Mouse (Mus musculus) forebrain, embryonic 14.5 days (tissue): ENCODE data around the gene F830045P16Rik. TPM values are rescaled to one million over a fixed set of nuclear protein-coding genes. Genes with fewer than 3 reads are reported as not detected.

Source experiments
- ATAC-seq: fragments of 200-750 bp; cut with Nextera tagmentation; 2 replicates; pipeline ENCODE4 v1.8.0; 2017; ENCODE audit warnings: mild to moderate bottlenecking, moderate library complexity
- DNase-seq: peaks from one replicate; pipeline ENCODE4 v3.0.0-alpha.2; 2015; ENCODE audit warnings: low spot score
- H3K27ac ChIP-seq: fragments of 300-500 bp; sonication (generic); 2 replicates; pipeline ENCODE4 v1.5.1; 2014; ENCODE audit warnings: low read depth, mild to moderate bottlenecking, control low read depth, low read length, moderate library complexity
- H3K27me3 ChIP-seq: fragments of 300-500 bp; sonication (generic); replicated peaks from 2 replicates; pipeline ENCODE4 v1.6.1; 2014; ENCODE audit warnings: low read length, control low read depth, mixed read lengths; ENCODE audit not compliant: control insufficient read depth, insufficient read depth
- H3K36me3 ChIP-seq: fragments of 300-500 bp; sonication (generic); 2 replicates; pipeline ENCODE4 v1.6.1; 2014; ENCODE audit warnings: low read length, control low read depth; ENCODE audit not compliant: control insufficient read depth, insufficient read depth
- H3K4me1 ChIP-seq: fragments of 300-500 bp; sonication (generic); 2 replicates; pipeline ENCODE4 v1.6.1; 2014; ENCODE audit warnings: antibody characterized with exemption, low read length, control low read depth; ENCODE audit not compliant: control insufficient read depth, insufficient read depth
- H3K4me2 ChIP-seq: fragments of 300-500 bp; sonication (generic); 2 replicates; pipeline ENCODE4 v1.6.1; 2014; ENCODE audit warnings: mild to moderate bottlenecking, control low read depth, low read length
- H3K4me3 ChIP-seq: fragments of 300-500 bp; sonication (generic); 2 replicates; pipeline ENCODE4 v1.5.1; 2014; ENCODE audit warnings: low read depth, low read length, control low read depth
- H3K9ac ChIP-seq: fragments of 300-500 bp; sonication (generic); 2 replicates; pipeline ENCODE4 v1.6.1; 2014; ENCODE audit warnings: mild to moderate bottlenecking, low read length, control low read depth, moderate library complexity
- H3K9me3 ChIP-seq: fragments of 300-500 bp; sonication (generic); replicated peaks from 2 replicates; pipeline ENCODE4 v1.6.1; 2016; ENCODE audit warnings: low read length, control low read depth, mixed read lengths; ENCODE audit not compliant: control insufficient read depth
- WGBS: fragments of 180-500 bp; shearing (Covaris S2); extraction: QIAGEN DNeasy Blood & Tissue Kit; methylation state at CpG from one replicate; pipeline ENCODE4 v1.1.7; 2014; 5-methylcytosine and 5-hydroxymethylcytosine counted together
- polyA plus RNA-seq: library from polyadenylated mRNA; unstranded; fragments of >200 nt; fragmentation: Nextera tagmentation; extraction: Ambion mirVana; gene quantifications from 2 replicates; pipeline ENCODE4 v1.2.1, GENCODE M21; 2014

Gene F830045P16Rik
- not detected in 2 replicates for polyA plus RNA-seq

- WGBS, result 59% methylated on average over 2 of the region's 2 CpGs
Measured at GRCm38 (mm10) chr2:129536377-129536776, at the start of gene F830045P16Rik. TSS of gene F830045P16Rik (minus strand) at chr2:129536602.

GRCm38 (mm10) chr2:129585904-129586514 is 49.6 kb upstream of the F830045P16Rik start:
- H3K27me3 ChIP-seq, result no peaks in the 10 kb centered on the region
- H3K9ac ChIP-seq, result no peak overlapping the region
- 80% methylated on average over 11 of the region's 11 CpGs for WGBS
- no peaks in the 10 kb centered on the region for H3K9me3 ChIP-seq
- 0 out of 2 replicates have a peak overlapping the region, but pooled peaks have one; percentile 16 for H3K27ac ChIP-seq
- H3K36me3 ChIP-seq, result no peaks in the 10 kb centered on the region
- H3K4me3 ChIP-seq, result no peak overlapping the region
- ATAC-seq, result no peak
- DNase-seq, result no peak
- H3K4me1 ChIP-seq, result peaks cover 4% of the 10 kb centered on the region
- H3K4me2 ChIP-seq, result no peak overlapping the region

More at GRCm38 (mm10) chr2:129536377-129536776, at the start of gene F830045P16Rik:
- DNase-seq (no peak), ATAC-seq (no peak)
- Histone ChIP-seq H3K9ac (0 out of 2 replicates have a peak within 1 kb of the TSS, but pooled peaks have one; percentile 2), H3K4me1 (peaks cover 3% of the 10 kb centered on the region; the same call in 1 of the 2 replicates), H3K27me3 (no peaks in the 10 kb centered on the region), H3K36me3 (no peaks in the 10 kb centered on the region), H3K4me2 (no peak within 1 kb of the TSS), H3K27ac (no peak within 1 kb of the TSS), H3K4me3 (no peak within 1 kb of the TSS), H3K9me3 (no peaks in the 10 kb centered on the region)

- peak; percentile 54 for DNase-seq
- H3K27ac ChIP-seq, result peak overlapping the region; percentile 22; the same call in 1 of the 2 replicates
- H3K4me3 ChIP-seq, result no peak overlapping the region
- H3K4me2 ChIP-seq, result no peak overlapping the region
- H3K27me3 ChIP-seq, result no peaks in the 10 kb centered on the region
- no peaks in the 10 kb centered on the region for H3K9me3 ChIP-seq
- WGBS, result 4% methylated on average over 1 of the region's 1 CpGs
- peaks cover 4% of the 10 kb centered on the region for H3K4me1 ChIP-seq
- ATAC-seq, result peak; percentile 35; the same call in 1 of the 2 replicates
- H3K36me3 ChIP-seq, result no peaks in the 10 kb centered on the region
- no peak overlapping the region for H3K9ac ChIP-seq
Measured at GRCm38 (mm10) chr2:129584905-129585304, 48.5 kb upstream of the F830045P16Rik start.

- H3K27me3 ChIP-seq, result no peaks in the 10 kb centered on the region
- peaks cover 4% of the 10 kb centered on the region for H3K4me1 ChIP-seq
- no peak overlapping the region for H3K4me3 ChIP-seq
- H3K4me2 ChIP-seq, result no peak overlapping the region
- ATAC-seq, result no peak
- DNase-seq, result no peak
- H3K36me3 ChIP-seq, result no peaks in the 10 kb centered on the region
- H3K9me3 ChIP-seq, result no peaks in the 10 kb centered on the region
- no peak overlapping the region for H3K9ac ChIP-seq
- H3K27ac ChIP-seq, result no peak overlapping the region
- 86% methylated on average over 4 of the region's 4 CpGs for WGBS
Measured at GRCm38 (mm10) chr2:129582261-129582660, 45.9 kb upstream of the F830045P16Rik start.

GRCm38 (mm10) chr2:129581826-129582225 is 45.4 kb upstream of the F830045P16Rik start:
- Histone ChIP-seq H3K9me3 (no peaks in the 10 kb centered on the region), H3K27me3 (no peaks in the 10 kb centered on the region), H3K9ac (no peak overlapping the region), H3K27ac (no peak overlapping the region), H3K4me2 (no peak overlapping the region), H3K36me3 (no peaks in the 10 kb centered on the region), H3K4me1 (peaks cover 4% of the 10 kb centered on the region), H3K4me3 (no peak overlapping the region)
- ATAC-seq (no peak), DNase-seq (no peak)
- WGBS, result 69% methylated on average over 3 of the region's 3 CpGs

- H3K27me3 ChIP-seq, result no peaks in the 10 kb centered on the region
- peak; percentile 44; the same call in 1 of the 2 replicates for ATAC-seq
Measured at GRCm38 (mm10) chr2:129580656-129581055, 44.3 kb upstream of the F830045P16Rik start.

GRCm38 (mm10) chr2:129576611-129577447 is 40.4 kb upstream of the F830045P16Rik start:
- ATAC-seq, result no peak
- DNase-seq, result no peak
- H3K9ac ChIP-seq, result no peak overlapping the region
- no peaks in the 10 kb centered on the region for H3K27me3 ChIP-seq
- H3K4me1 ChIP-seq, result peaks cover 17% of the 10 kb centered on the region
- H3K27ac ChIP-seq, result no peak overlapping the region
- no peak overlapping the region for H3K4me2 ChIP-seq
- H3K9me3 ChIP-seq, result no peaks in the 10 kb centered on the region
- no peak overlapping the region for H3K4me3 ChIP-seq
- no peaks in the 10 kb centered on the region for H3K36me3 ChIP-seq
- 86% methylated on average over 8 of the region's 8 CpGs for WGBS

More at GRCm38 (mm10) chr2:129580656-129581055, 44.3 kb upstream of the F830045P16Rik start:
- no peak overlapping the region for H3K27ac ChIP-seq
- H3K36me3 ChIP-seq, result no peaks in the 10 kb centered on the region
- no peak overlapping the region for H3K4me2 ChIP-seq
- DNase-seq, result peak; percentile 49
- no peak overlapping the region for H3K9ac ChIP-seq
- peaks cover 4% of the 10 kb centered on the region for H3K4me1 ChIP-seq
- 71% methylated on average over 4 of the region's 4 CpGs for WGBS
- no peaks in the 10 kb centered on the region for H3K9me3 ChIP-seq
- H3K4me3 ChIP-seq, result no peak overlapping the region

- no peaks in the 10 kb centered on the region for H3K36me3 ChIP-seq
- peaks cover 17% of the 10 kb centered on the region for H3K4me1 ChIP-seq
- peak overlapping the region; percentile 63 for H3K4me2 ChIP-seq
- peak overlapping the region; percentile 85 for H3K27ac ChIP-seq
- no peak overlapping the region for H3K4me3 ChIP-seq
- H3K9ac ChIP-seq, result peak overlapping the region; percentile 48; the same call in 1 of the 2 replicates
- H3K9me3 ChIP-seq, result no peaks in the 10 kb centered on the region
- ATAC-seq (no peak), DNase-seq (no peak)
- H3K27me3 ChIP-seq, result no peaks in the 10 kb centered on the region
- 93% methylated on average over 4 of the region's 4 CpGs for WGBS
Measured at GRCm38 (mm10) chr2:129575113-129575512, 38.7 kb upstream of the F830045P16Rik start.
